Mouse (Mus musculus): ENCODE measurements around the gene Nav1. TPM values are rescaled to one million over a fixed set of nuclear protein-coding genes. Genes with fewer than 3 reads are reported as not detected.

Nav1 gene
- polyA plus RNA-seq, 1 experiment from 2014 or later, result 59.4 TPM

- 84% methylated on average over 12 of the region's 12 CpGs for WGBS
- Histone ChIP-seq H3K4me2 (no peak overlapping the region), H3K4me3 (no peak overlapping the region), H3K27me3 (replicated peaks) (no peaks in the 10 kb centered on the region), H3K9ac (no peak overlapping the region), H3K4me1 (no peaks in the 10 kb centered on the region; the same call in 1 of the 2 replicates), H3K36me3 (replicated peaks) (0 out of 2 replicates have a peak, but pooled peaks cover 4% of the 10 kb centered on the region), H3K27ac (no peak overlapping the region), H3K9me3 (no peaks in the 10 kb centered on the region)
- no peak for ATAC-seq (replicated peaks)
Observed at GRCm38 (mm10) chr1:135538441-135539265, 68.4 kb downstream of the Nav1 start.

- 0 out of 2 replicates have a peak, but pooled peaks cover 4% of the 10 kb centered on the region for H3K36me3 ChIP-seq (replicated peaks)
- H3K27me3 ChIP-seq (replicated peaks), result no peaks in the 10 kb centered on the region
- 98% methylated on average over 7 of the region's 7 CpGs for WGBS
- ATAC-seq (replicated peaks), result no peak
- H3K4me1 ChIP-seq, result no peaks in the 10 kb centered on the region; the same call in 1 of the 2 replicates
- H3K9me3 ChIP-seq, result no peaks in the 10 kb centered on the region
- H3K9ac ChIP-seq, result no peak overlapping the region
- no peak overlapping the region for H3K4me3 ChIP-seq
- H3K27ac ChIP-seq, result no peak overlapping the region
- no peak overlapping the region for H3K4me2 ChIP-seq
Observed at GRCm38 (mm10) chr1:135536822-135537221, 70.3 kb downstream of the Nav1 start.

- no peak overlapping the region for H3K4me3 ChIP-seq
- no peaks in the 10 kb centered on the region; the same call in 1 of the 2 replicates for H3K4me1 ChIP-seq
- H3K36me3 ChIP-seq (replicated peaks), result 0 out of 2 replicates have a peak, but pooled peaks cover 6% of the 10 kb centered on the region
- 56% methylated on average over 2 of the region's 2 CpGs for WGBS
- H3K27ac ChIP-seq, result no peak overlapping the region
- H3K9ac ChIP-seq, result no peak overlapping the region
- no peaks in the 10 kb centered on the region for H3K27me3 ChIP-seq (replicated peaks)
- H3K4me2 ChIP-seq, result no peak overlapping the region
- no peaks in the 10 kb centered on the region for H3K9me3 ChIP-seq
- no peak for ATAC-seq (replicated peaks)
Observed at GRCm38 (mm10) chr1:135536326-135536725, 70.8 kb downstream of the Nav1 start.

DNA sequence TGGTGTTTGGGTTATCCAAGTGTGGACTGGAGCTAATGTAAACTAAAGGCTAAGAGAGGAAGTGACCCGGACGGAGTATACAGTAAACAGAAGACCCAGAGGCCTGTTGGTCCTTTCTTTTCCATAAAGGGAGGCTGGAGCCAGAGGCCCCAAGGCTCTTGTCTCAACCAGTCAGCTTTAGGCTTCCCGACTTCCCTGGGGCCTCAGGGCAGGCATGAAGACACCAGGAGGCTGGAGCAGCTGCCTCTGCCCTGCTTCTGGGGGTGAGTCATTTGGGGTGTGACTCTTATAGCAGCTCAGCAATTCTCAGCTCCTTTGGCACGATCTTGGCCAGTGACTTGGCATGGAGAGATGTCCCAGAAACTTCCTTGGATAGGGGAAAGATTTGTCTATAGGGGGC, 71.8 kb downstream of the Nav1 start:
- H3K27ac ChIP-seq, result no peak overlapping the region
- H3K9ac ChIP-seq, result no peak overlapping the region
- no peaks in the 10 kb centered on the region; the same call in 1 of the 2 replicates for H3K4me1 ChIP-seq
- 48% methylated on average over 4 of the region's 4 CpGs for WGBS
- no peak overlapping the region for H3K4me3 ChIP-seq
- no peak for ATAC-seq (replicated peaks)
- H3K27me3 ChIP-seq (replicated peaks), result no peaks in the 10 kb centered on the region
- no peak overlapping the region for H3K4me2 ChIP-seq
- H3K36me3 ChIP-seq (replicated peaks), result 0 out of 2 replicates have a peak, but pooled peaks cover 6% of the 10 kb centered on the region
- H3K9me3 ChIP-seq, result no peaks in the 10 kb centered on the region

GRCm38 (mm10) chr1:135534782-135535181, 72.3 kb downstream of the Nav1 start:
- Histone ChIP-seq H3K9ac (no peak overlapping the region), H3K36me3 (replicated peaks) (0 out of 2 replicates have a peak, but pooled peaks cover 6% of the 10 kb centered on the region), H3K4me2 (no peak overlapping the region), H3K4me1 (no peaks in the 10 kb centered on the region), H3K27ac (no peak overlapping the region), H3K4me3 (no peak overlapping the region), H3K27me3 (replicated peaks) (no peaks in the 10 kb centered on the region), H3K9me3 (no peaks in the 10 kb centered on the region)
- WGBS, result 62% methylated on average over 4 of the region's 4 CpGs
- no peak for ATAC-seq (replicated peaks)

GRCm38 (mm10) chr1:135534070-135534469, 73.0 kb downstream of the Nav1 start:
- 95% methylated on average over 4 of the region's 4 CpGs for WGBS
- no peaks in the 10 kb centered on the region for H3K27me3 ChIP-seq (replicated peaks)
- H3K27ac ChIP-seq, result no peak overlapping the region
- no peaks in the 10 kb centered on the region for H3K4me1 ChIP-seq
- H3K9me3 ChIP-seq, result no peaks in the 10 kb centered on the region
- ATAC-seq (replicated peaks), result no peak
- no peak overlapping the region for H3K4me3 ChIP-seq
- H3K36me3 ChIP-seq (replicated peaks), result 0 out of 2 replicates have a peak, but pooled peaks cover 6% of the 10 kb centered on the region
- H3K4me2 ChIP-seq, result no peak overlapping the region
- H3K9ac ChIP-seq, result no peak overlapping the region

DNA sequence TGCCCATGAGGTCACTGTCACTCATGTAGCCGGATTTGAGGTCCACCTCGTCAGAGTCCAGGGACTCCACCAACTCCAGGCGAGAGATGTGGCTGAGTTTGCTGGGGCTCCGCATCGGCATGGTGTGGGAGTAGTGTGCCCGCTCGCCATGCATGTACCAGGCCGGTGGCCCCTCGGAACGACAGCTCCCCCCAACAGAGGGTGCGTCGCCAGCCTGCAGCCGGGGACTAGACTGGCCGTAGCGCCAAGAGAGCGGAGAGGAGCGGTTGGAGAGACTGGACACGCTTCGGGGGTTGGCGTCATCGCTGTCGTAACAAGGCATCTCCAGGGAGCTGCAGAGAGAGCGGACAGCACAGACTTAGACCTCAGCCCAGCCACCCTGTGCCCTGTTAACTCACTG, 74.7 kb downstream of the Nav1 start:
- no peak overlapping the region for H3K27ac ChIP-seq
- no peaks in the 10 kb centered on the region for H3K27me3 ChIP-seq (replicated peaks)
- ATAC-seq (replicated peaks), result peak; percentile 28
- no peak overlapping the region for H3K4me3 ChIP-seq
- H3K36me3 ChIP-seq (replicated peaks), result 0 out of 2 replicates have a peak, but pooled peaks cover 9% of the 10 kb centered on the region
- H3K4me2 ChIP-seq, result no peak overlapping the region
- no peaks in the 10 kb centered on the region for H3K4me1 ChIP-seq
- 89% methylated on average over 23 of the region's 23 CpGs for WGBS
- no peak overlapping the region for H3K9ac ChIP-seq
- H3K9me3 ChIP-seq, result no peaks in the 10 kb centered on the region

GRCm38 (mm10) chr1:135531981-135532380, 75.1 kb downstream of the Nav1 start:
- WGBS, result 88% methylated on average over 6 of the region's 6 CpGs
- ATAC-seq (replicated peaks), result no peak
- H3K4me1 ChIP-seq, result no peaks in the 10 kb centered on the region
- 0 out of 2 replicates have a peak, but pooled peaks cover 9% of the 10 kb centered on the region for H3K36me3 ChIP-seq (replicated peaks)
- H3K9me3 ChIP-seq, result no peaks in the 10 kb centered on the region
- no peak overlapping the region for H3K9ac ChIP-seq
- H3K27me3 ChIP-seq (replicated peaks), result no peaks in the 10 kb centered on the region
- H3K4me2 ChIP-seq, result no peak overlapping the region
- no peak overlapping the region for H3K4me3 ChIP-seq
- H3K27ac ChIP-seq, result no peak overlapping the region

DNA sequence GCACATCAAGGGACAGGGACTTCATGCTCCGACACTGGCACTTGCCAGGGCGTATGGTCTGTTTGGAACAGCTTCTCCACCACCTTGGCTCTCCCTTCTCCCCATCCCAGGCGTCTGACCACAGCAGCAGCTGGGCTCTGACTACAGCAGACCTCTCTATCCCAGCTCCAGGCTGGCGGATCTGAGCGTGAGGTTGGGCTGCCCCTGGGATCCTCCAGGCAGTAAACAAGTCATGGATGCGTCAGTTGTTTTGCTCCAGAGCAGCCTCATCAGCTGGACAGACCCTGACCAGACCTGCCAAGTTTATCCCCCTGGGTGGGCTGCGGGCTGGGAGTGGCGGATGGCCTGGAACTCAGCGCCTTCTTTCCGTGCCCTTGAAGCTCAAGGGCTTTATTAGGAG, 76.0 kb downstream of the Nav1 start:
- 58% methylated on average over 10 of the region's 10 CpGs for WGBS
- Histone ChIP-seq H3K9ac (no peak overlapping the region), H3K27ac (no peak overlapping the region), H3K36me3 (replicated peaks) (0 out of 2 replicates have a peak, but pooled peaks cover 6% of the 10 kb centered on the region), H3K27me3 (replicated peaks) (no peaks in the 10 kb centered on the region), H3K4me3 (no peak overlapping the region), H3K9me3 (no peaks in the 10 kb centered on the region), H3K4me1 (no peaks in the 10 kb centered on the region), H3K4me2 (no peak overlapping the region)
- ATAC-seq (replicated peaks), result no peak

- no peak for ATAC-seq (replicated peaks)
- Histone ChIP-seq H3K9ac (no peak overlapping the region), H3K36me3 (replicated peaks) (0 out of 2 replicates have a peak, but pooled peaks cover 3% of the 10 kb centered on the region), H3K9me3 (no peaks in the 10 kb centered on the region), H3K4me1 (peaks cover 1% of the 10 kb centered on the region; the same call in 1 of the 2 replicates), H3K27me3 (replicated peaks) (no peaks in the 10 kb centered on the region), H3K4me3 (no peak overlapping the region), H3K4me2 (no peak overlapping the region), H3K27ac (no peak overlapping the region)
- 82% methylated on average over 4 of the region's 4 CpGs for WGBS
Observed at GRCm38 (mm10) chr1:135524518-135524860, 82.6 kb downstream of the Nav1 start.

DNA sequence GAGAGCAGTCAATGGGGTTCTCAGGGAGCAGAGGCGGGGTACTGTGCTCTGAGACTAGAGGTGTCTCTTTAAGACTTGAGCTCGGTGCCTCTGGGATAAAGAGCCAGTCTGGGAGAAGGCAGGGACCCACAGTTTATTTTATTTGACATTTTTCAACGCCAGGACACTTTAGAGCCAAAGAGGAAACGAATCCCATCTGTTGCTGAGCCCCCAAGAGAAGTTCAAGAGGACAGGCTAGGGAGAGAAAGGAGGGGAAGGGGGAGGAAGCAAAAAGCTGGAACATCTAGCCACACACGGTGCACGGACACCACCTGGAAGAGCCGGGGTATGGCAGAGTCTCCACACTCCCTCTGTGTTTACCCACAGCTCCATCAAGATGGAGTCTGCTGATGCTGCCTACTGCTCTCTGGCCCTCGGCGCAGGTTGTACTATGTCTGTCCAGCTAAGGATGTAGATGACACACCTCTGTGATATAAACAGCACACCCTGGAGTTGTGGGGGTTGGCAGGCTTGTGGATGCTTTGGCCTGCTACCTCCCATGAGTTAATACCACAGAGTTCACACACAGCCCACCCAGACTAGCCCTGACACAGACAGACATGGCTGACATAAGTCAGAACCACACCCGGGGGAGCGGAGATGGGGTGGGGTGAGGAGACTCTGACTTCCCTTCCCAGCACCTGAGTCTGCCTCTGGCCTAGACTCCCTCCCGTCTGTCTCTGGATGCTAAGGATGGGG, 83.1 kb downstream of the Nav1 start:
- H3K9me3 ChIP-seq, result no peaks in the 10 kb centered on the region
- H3K4me1 ChIP-seq, result peaks cover 6% of the 10 kb centered on the region
- H3K27ac ChIP-seq, result no peak overlapping the region
- 85% methylated on average over 12 of the region's 12 CpGs for WGBS
- H3K9ac ChIP-seq, result no peak overlapping the region
- no peak overlapping the region for H3K4me3 ChIP-seq
- ATAC-seq (replicated peaks), result no peak
- H3K27me3 ChIP-seq (replicated peaks), result no peaks in the 10 kb centered on the region
- 0 out of 2 replicates have a peak, but pooled peaks cover 3% of the 10 kb centered on the region for H3K36me3 ChIP-seq (replicated peaks)
- H3K4me2 ChIP-seq, result no peak overlapping the region

DNA sequence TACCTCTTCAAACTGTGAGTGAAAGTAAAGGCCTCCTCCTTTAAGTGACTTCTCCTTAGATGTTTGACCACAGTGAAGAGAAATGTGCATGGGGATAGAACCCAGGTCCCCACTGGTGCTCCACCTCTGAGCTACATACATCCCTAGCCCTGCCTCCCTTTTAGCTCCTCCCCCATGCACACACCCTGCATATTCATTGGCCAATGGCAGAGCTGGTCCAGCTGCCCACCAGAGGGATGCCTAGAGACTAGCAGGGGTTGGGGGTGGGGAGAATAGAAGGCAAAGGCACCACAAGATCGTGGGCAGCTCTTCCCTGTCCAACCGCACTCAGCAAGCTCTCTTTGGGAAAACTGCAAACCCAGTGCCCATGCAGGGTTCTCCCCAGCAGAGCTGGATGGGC, 83.8 kb downstream of the Nav1 start:
- Histone ChIP-seq H3K4me2 (no peak overlapping the region), H3K27me3 (replicated peaks) (no peaks in the 10 kb centered on the region), H3K9ac (no peak overlapping the region), H3K36me3 (replicated peaks) (0 out of 2 replicates have a peak, but pooled peaks cover 3% of the 10 kb centered on the region), H3K4me1 (peaks cover 12% of the 10 kb centered on the region), H3K9me3 (no peaks in the 10 kb centered on the region), H3K4me3 (no peak overlapping the region), H3K27ac (no peak overlapping the region)
- 85% methylated on average over 2 of the region's 2 CpGs for WGBS
- ATAC-seq (replicated peaks), result no peak; the same call in 1 of the 2 replicates

Data from midbrain, embryonic 15.5 days (tissue).